Mouse (Mus musculus) stomach, postnatal 0 days (tissue): ENCODE data around the gene Cfap299. TPM values are rescaled to one million over a fixed set of nuclear protein-coding genes. Genes with fewer than 3 reads are reported as not detected.
A peak's percentile ranks its signal among the peaks of the same experiment; 100 is the strongest.

Source experiments
- ATAC-seq: fragments of 200-750 bp; cut with Nextera tagmentation; 2 replicates; pipeline ENCODE4 v1.8.0; 2017; ENCODE audit not compliant: low FRiP score, low TSS enrichment
- DNase-seq: peaks from one replicate; pipeline ENCODE4 v3.0.0-alpha.2; 2016; ENCODE audit warnings: low spot score
- H3K27ac ChIP-seq: fragments of 300-500 bp; sonication (generic); replicated peaks from 2 replicates; pipeline ENCODE4 v1.5.1; 2014; ENCODE audit warnings: mild to moderate bottlenecking, control low read depth
- H3K27me3 ChIP-seq: fragments of 300-500 bp; sonication (generic); 2 replicates; pipeline ENCODE4 v1.6.1; 2014; ENCODE audit warnings: low read length; ENCODE audit not compliant: control insufficient read depth, insufficient read depth
- H3K36me3 ChIP-seq: fragments of 300-500 bp; sonication (generic); 2 replicates; pipeline ENCODE4 v1.6.1; 2014; ENCODE audit warnings: low read length, mixed read lengths; ENCODE audit not compliant: control insufficient read depth, insufficient read depth
- H3K4me1 ChIP-seq: fragments of 300-500 bp; sonication (generic); replicated peaks from 2 replicates; pipeline ENCODE4 v1.6.1; 2014; ENCODE audit warnings: antibody characterized with exemption; ENCODE audit not compliant: control insufficient read depth, insufficient read depth
- H3K4me2 ChIP-seq: fragments of 300-500 bp; sonication (generic); replicated peaks from 2 replicates; pipeline ENCODE4 v1.6.1; 2014; ENCODE audit warnings: low read depth, mild to moderate bottlenecking, control low read depth, moderate library complexity
- H3K4me3 ChIP-seq: fragments of 300-500 bp; sonication (generic); 2 replicates; pipeline ENCODE4 v1.5.1; 2014; ENCODE audit warnings: low read depth, low read length, control low read depth
- H3K9ac ChIP-seq: fragments of 300-500 bp; sonication (generic); 2 replicates; pipeline ENCODE4 v1.6.1; 2014; ENCODE audit warnings: mild to moderate bottlenecking, low read length, control low read depth, mixed read lengths
- H3K9me3 ChIP-seq: fragments of 300-500 bp; sonication (generic); 2 replicates; pipeline ENCODE4 v1.6.1; 2016; ENCODE audit warnings: low read length; ENCODE audit not compliant: control insufficient read depth
- CTCF ChIP-seq: IDR thresholded peaks from 2 replicates; pipeline ENCODE4 v1.5.1; 2016; ENCODE audit warnings: antibody characterized with exemption, low read depth, mild to moderate bottlenecking, moderate library complexity
- EP300 ChIP-seq: optimal IDR thresholded peaks from 2 replicates; pipeline ENCODE3; 2016; ENCODE audit warnings: antibody characterized with exemption
- WGBS: fragments of 180-500 bp; shearing (Covaris S2); extraction: QIAGEN DNeasy Blood & Tissue Kit; methylation state at CpG from one replicate; pipeline ENCODE4 v1.1.7; 2014; 5-methylcytosine and 5-hydroxymethylcytosine counted together
- polyA plus RNA-seq: library from polyadenylated mRNA; unstranded; fragments of >200 nt; fragmentation: Nextera tagmentation; extraction: Ambion mirVana; gene quantifications from 2 replicates; pipeline ENCODE4 v1.2.1, GENCODE M21; 2015

The Cfap299 gene
- polyA plus RNA-seq, 1 experiment from 2014 or later, result 0.18 TPM

- no peaks in the 10 kb centered on the region for H3K9me3 ChIP-seq
- 55% methylated on average over 3 of the region's 3 CpGs for WGBS
- H3K4me3 ChIP-seq, result no peak overlapping the region
- no peaks in the 10 kb centered on the region for H3K36me3 ChIP-seq
- no peak overlapping the region for H3K4me2 ChIP-seq
- no peak overlapping the region for H3K9ac ChIP-seq
- H3K27me3 ChIP-seq, result no peaks in the 10 kb centered on the region
- no peak for DNase-seq
- H3K27ac ChIP-seq, result no peak overlapping the region
- ATAC-seq, result no peak
- H3K4me1 ChIP-seq, result no peaks in the 10 kb centered on the region
- no peak for TF ChIP-seq CTCF
- no peak for TF ChIP-seq EP300
Measured at GRCm38 (mm10) chr5:98387054-98387453, 58.0 kb downstream of the Cfap299 start.

GRCm38 (mm10) chr5:98402165-98402564 lies 73.1 kb downstream of the Cfap299 start:
- Histone ChIP-seq H3K27me3 (no peaks in the 10 kb centered on the region), H3K4me3 (no peak overlapping the region), H3K27ac (no peak overlapping the region), H3K4me2 (no peak overlapping the region), H3K36me3 (no peaks in the 10 kb centered on the region), H3K4me1 (no peaks in the 10 kb centered on the region), H3K9ac (no peak overlapping the region), H3K9me3 (no peaks in the 10 kb centered on the region)
- DNase-seq, result no peak
- 67% methylated on average over 1 of the region's 1 CpGs for WGBS
- no peak for ATAC-seq
- TF ChIP-seq EP300 (no peak), CTCF (no peak)

- ATAC-seq, result no peak
- no peak overlapping the region for H3K4me3 ChIP-seq
- H3K4me1 ChIP-seq, result no peaks in the 10 kb centered on the region
- no peaks in the 10 kb centered on the region for H3K27me3 ChIP-seq
- H3K9ac ChIP-seq, result no peak overlapping the region
- no peaks in the 10 kb centered on the region for H3K9me3 ChIP-seq
- no peak overlapping the region for H3K27ac ChIP-seq
- TF ChIP-seq EP300 (no peak), CTCF (peak; percentile 57)
- no peaks in the 10 kb centered on the region for H3K36me3 ChIP-seq
- no peak for DNase-seq
- WGBS, result 67% methylated on average over 2 of the region's 2 CpGs
- no peak overlapping the region for H3K4me2 ChIP-seq
Measured at GRCm38 (mm10) chr5:98410060-98410459, 81.0 kb downstream of the Cfap299 start.

- Histone ChIP-seq H3K27me3 (no peaks in the 10 kb centered on the region), H3K9me3 (no peaks in the 10 kb centered on the region), H3K4me1 (no peaks in the 10 kb centered on the region), H3K27ac (no peak overlapping the region), H3K4me3 (no peak overlapping the region), H3K9ac (no peak overlapping the region), H3K36me3 (no peaks in the 10 kb centered on the region), H3K4me2 (no peak overlapping the region)
- TF ChIP-seq CTCF (no peak), EP300 (no peak)
- DNase-seq (no peak), ATAC-seq (no peak)
- WGBS, result 56% methylated on average over 9 of the region's 9 CpGs
Measured at GRCm38 (mm10) chr5:98416385-98417145, 87.5 kb downstream of the Cfap299 start.

GRCm38 (mm10) chr5:98424965-98425364 lies 95.9 kb downstream of the Cfap299 start:
- Histone ChIP-seq H3K36me3 (no peaks in the 10 kb centered on the region), H3K9me3 (no peaks in the 10 kb centered on the region), H3K9ac (no peak overlapping the region), H3K27me3 (no peaks in the 10 kb centered on the region), H3K4me2 (no peak overlapping the region), H3K27ac (no peak overlapping the region), H3K4me1 (no peaks in the 10 kb centered on the region), H3K4me3 (no peak overlapping the region)
- 92% methylated on average over 1 of the region's 1 CpGs for WGBS
- DNase-seq (no peak), ATAC-seq (no peak)
- TF ChIP-seq CTCF (no peak), EP300 (no peak)

- no peak overlapping the region for H3K4me2 ChIP-seq
- no peaks in the 10 kb centered on the region for H3K36me3 ChIP-seq
- 86% methylated on average over 5 of the region's 5 CpGs for WGBS
- H3K9ac ChIP-seq, result no peak overlapping the region
- DNase-seq (no peak), ATAC-seq (no peak)
- no peaks in the 10 kb centered on the region for H3K9me3 ChIP-seq
- H3K27me3 ChIP-seq, result no peaks in the 10 kb centered on the region
- H3K27ac ChIP-seq, result no peak overlapping the region
- no peak overlapping the region for H3K4me3 ChIP-seq
- TF ChIP-seq EP300, result no peak
- H3K4me1 ChIP-seq, result no peaks in the 10 kb centered on the region
Measured at GRCm38 (mm10) chr5:98426112-98426511, 97.0 kb downstream of the Cfap299 start.
